Mouse (Mus musculus): ENCODE results near the gene Olfr56.
"Not testable (repeated sequence)": the region's sequence is repeated elsewhere in the genome, so short reads cannot be mapped to it uniquely, and the experiment has no call there.

The Olfr56 gene

GRCm38 (mm10) chr11:49051894-49052293 lies 73.2 kb downstream of the Olfr56 start:
- DNase-seq (ENCODE audit: low spot score in 2 of 2), result not testable (repeated sequence)

- not testable (repeated sequence) for DNase-seq (ENCODE audit: low spot score in 2 of 2)
Measured at GRCm38 (mm10) chr11:49060061-49060460, 81.4 kb downstream of the Olfr56 start.

DNA sequence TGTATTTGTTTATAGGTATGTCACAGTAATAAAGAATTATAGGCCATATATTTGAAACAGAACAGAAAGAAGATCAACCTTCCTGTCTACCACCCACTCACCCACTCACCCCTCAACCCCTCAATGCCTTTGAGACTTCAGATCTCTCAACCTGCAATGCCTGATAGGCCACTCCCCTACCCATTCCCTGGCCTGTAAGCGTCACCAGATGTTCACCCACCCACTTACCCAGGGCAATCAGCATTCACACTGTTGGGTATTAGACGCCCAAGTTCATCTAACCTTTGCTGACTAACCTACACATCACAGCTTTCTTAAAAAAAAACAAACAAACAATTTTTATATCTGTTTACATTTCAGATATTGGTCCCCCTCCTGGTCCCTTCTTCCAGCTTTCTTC lies 83.2 kb downstream of the Olfr56 start:
- not testable (repeated sequence) for DNase-seq (ENCODE audit: low spot score in 2 of 2)

DNA sequence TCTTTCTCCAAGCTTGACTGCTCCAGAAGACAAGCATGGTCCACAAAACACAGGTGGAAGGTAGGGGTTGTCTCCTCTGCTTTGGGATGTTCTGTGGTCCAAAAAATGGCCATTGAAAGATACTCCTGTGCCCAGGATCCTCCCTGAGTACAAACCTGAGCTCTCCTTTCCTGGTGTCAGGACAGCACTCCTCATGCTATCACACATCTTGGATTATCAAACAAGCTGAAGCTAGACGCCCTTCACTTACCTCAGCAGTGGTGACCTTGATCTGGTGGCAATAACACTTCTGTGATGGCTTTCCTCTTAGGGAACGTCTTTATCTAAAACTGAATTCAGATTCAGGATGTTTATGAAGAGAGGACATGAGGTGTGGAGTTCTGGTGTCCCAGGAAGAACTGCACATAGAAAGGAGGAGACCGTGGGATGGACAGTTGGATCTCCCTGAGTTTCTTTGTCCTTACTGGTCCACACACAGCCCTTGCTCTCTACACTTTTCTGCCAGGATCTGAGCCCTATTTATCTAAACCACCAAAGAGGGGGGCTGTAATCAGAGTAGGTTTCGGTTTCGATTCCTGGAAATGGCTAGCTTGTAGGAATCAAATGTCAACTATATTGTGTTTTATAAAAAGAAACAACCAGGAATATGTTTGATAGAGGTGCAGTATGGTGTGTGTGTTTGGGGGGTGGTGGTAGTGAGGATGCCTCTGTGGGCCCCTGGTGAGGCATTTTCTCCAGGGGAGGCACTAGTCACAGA lies 85.2 kb downstream of the Olfr56 start, which contains the start of gene Tgtp2:
TSS of gene Tgtp2 (minus strand) at position 494 of the 757 bp plus-strand sequence.
- DNase-seq (ENCODE audit: low spot score in 2 of 2), result not testable (repeated sequence)

DNA sequence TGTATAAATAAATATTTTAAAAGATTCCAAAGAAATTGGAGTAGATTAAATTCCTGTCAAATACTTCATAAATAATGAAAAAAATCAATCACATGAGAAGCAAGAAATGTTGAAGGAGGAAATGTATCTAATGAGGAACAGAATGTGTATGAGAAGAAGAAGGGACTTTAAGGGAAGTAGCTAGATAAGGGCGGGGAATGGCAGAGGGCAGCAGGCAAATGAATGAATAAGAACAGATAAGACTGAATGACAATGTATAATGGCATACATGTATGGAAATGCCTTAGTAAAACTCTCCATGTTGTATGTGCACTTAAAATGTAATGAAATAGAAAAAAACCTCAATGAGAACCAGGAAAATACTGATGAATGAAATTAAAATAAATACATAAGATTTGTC lies 89.7 kb downstream of the Olfr56 start:
- no peak for DNase-seq (ENCODE audit: low spot score in 2 of 2)

GRCm38 (mm10) chr11:49076001-49076757 lies 97.5 kb downstream of the Olfr56 start, which contains the start of gene Ifi47:
Gene Ifi47 (plus strand): TSS chr11:49076587.
- not testable (repeated sequence) for DNase-seq (ENCODE audit: low spot score in 2 of 2)

DNA sequence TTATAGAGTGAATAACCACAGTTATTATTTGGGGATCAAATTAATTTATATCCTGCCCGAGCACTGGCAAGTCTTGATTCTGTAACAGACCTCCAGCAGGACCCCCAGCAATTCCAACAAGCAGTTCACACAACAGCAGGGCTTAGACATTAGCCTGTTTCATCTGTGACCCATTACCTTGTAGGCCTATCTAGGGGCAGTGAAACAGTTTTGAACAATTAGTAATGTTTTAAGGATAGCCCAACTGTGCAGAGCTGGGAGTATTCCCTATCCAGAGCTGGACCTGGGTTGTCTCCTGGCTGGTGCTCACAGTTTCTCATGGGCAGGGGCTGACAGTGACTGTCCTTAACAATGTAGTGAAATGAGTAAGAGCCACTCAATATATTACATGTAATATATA lies 98.3 kb downstream of the Olfr56 start:
- DNase-seq (ENCODE audit: low spot score in 2 of 2), result no peak

- DNase-seq (ENCODE audit: low spot score in 2 of 2), result no peak
Measured at GRCm38 (mm10) chr11:49078719-49079118, 100.0 kb downstream of the Olfr56 start.

DNA sequence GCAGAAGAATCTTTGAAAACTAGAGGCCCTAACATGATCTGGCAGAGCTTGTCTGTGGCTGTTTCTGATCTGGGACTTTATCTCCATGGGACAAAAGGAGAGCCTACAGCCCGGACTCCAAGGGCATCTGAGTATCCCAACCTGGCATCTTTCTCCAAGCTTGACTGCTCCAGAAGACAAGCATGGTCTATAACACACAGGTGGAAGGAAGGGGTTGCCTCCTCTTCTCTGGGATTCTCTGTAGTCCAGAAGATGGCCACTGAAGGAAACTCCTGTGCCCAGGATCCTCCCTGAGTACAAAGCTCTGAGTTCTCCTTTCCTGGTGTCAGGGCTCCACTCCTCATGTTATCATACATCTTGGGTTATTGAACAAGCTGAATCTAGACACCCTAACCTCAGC lies 101.9 kb downstream of the Olfr56 start:
- DNase-seq (ENCODE audit: low spot score in 2 of 2), result no peak

- no peak for DNase-seq (ENCODE audit: low spot score in 2 of 2)
Measured at GRCm38 (mm10) chr11:49081356-49081755, 102.7 kb downstream of the Olfr56 start.

- DNase-seq (ENCODE audit: low spot score in 2 of 2), result no peak
Measured at GRCm38 (mm10) chr11:49081886-49082285, 103.2 kb downstream of the Olfr56 start.

- no peak for DNase-seq (ENCODE audit: low spot score in 2 of 2)
Measured at GRCm38 (mm10) chr11:49083146-49083545, 104.5 kb downstream of the Olfr56 start.

GRCm38 (mm10) chr11:49083808-49084207 lies 105.1 kb downstream of the Olfr56 start:
- no peak for DNase-seq (ENCODE audit: low spot score in 2 of 2)

- DNase-seq (ENCODE audit: low spot score in 2 of 2), result no peak
Measured at GRCm38 (mm10) chr11:49084385-49084784, 105.7 kb downstream of the Olfr56 start.

DNA sequence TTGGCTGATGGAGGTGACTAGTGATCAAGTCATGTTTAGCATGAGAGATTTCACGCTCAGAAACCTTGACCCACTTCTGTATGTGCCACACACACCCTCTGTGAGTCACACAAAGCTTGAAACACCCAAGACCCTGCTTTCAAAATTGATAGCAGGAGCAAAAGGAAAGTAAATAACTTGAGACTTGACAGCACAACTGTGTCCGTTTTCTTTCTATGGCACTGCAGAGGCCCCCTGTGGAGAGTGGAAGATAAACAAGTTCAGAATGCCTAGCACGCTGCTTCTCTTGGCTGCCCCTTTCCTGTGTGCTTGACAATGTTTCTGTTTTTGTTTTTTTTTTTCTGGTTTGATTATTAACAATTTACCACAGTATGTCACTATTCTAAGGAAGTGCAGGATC lies 106.2 kb downstream of the Olfr56 start:
- DNase-seq (ENCODE audit: low spot score in 2 of 2), result no peak

DNA sequence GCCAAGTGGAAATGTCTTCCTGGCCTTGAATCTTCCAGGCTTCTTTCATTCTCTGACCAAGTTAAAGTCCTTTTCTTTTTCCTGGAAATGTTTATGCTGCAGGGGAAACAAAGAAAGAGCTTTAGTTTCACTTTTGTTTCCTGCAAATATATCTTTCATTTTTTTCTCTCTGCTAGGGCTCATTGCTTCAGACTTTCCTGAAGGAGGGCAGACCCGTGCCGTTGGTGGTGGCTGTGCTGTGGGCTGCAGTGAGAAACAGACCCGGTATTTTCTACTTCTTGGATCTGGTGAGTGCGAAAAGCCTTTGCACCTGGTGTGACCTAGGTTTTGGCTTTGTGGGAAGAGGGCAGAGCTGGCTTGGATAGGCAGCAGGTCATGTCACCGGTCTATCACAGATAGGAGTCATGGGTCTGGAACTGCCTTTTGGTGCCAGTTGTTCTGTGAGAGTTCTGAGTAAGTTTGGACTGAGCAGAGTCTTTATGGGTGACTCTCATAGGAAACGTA lies 108.2 kb downstream of the Olfr56 start:
- DNase-seq (ENCODE audit: low spot score in 2 of 2), result no peak

DNA sequence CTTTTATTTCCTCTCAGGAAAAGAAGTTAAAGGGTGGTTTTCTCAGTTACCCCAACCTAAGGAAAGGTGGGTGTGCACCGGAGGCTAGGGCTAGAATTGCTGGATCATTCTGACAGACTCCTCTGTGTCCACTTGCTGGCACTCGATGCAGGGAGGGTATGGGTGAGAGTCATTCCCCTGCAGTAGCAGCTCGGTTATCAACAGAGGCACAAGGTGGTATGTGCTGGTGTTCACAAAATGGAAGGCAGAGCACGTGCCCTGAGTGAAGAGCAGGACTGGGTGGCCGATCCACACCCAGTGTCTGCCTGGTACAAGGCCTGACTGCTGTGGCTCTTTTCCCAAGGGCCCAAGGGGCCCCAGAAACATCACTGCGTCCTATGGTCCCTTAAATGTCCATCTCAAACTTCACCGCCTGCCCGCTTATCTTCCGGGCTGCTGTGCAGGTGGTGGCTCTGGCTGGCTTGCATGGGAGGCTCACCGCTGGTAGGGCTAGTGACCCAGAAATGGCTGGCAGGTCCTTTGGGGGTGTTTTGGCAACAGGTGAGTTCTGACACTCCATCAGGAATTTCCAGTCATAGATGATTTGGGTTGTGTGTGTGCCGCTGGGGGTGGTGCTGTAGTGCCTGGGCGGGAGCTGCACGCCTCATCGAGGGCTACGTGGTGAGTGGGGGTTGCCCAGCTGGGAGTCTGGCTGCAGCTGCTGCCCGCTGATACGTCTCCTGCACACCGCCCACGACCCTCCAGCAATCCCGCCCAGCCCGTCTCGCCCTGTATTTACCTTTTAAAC lies 109.3 kb downstream of the Olfr56 start:
- no peak for DNase-seq (ENCODE audit: low spot score in 2 of 2)

DNA sequence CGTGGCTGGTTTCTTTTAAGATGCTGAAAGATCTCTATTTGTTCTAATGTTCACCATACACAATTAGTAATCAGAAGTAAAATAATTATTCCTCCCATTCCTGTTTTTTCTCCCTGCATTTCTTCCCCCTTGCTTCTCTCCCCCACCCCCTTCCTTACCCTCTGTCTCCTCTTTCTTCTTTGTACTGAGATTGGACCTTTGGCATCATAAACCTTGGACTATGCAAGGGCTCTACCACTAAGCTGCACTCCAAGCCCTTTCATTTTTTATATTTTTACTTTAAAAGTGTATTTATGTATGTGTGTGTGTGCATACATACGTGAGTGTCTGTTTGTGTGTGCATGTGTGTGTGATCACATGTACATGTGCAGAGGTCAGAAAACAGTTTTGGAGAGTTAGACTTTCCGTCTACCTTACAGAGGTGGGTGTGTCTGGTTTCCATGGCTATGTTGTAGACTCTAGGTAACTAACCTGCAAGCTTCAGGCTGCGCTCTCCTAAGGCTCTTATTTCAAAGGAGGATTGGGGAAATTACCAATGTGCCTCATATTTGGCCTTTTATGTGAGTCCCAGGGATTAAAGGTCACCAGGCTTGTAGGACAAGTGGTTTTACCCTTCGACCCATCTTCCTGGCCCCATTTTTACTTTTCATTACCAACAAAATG lies 110.4 kb downstream of the Olfr56 start:
- DNase-seq (ENCODE audit: low spot score in 2 of 2), result no peak

- DNase-seq (ENCODE audit: low spot score in 2 of 2), result no peak
Measured at GRCm38 (mm10) chr11:49089735-49090507, 111.2 kb downstream of the Olfr56 start.

GRCm38 (mm10) chr11:49090551-49090950 lies 111.9 kb downstream of the Olfr56 start:
- no peak for DNase-seq (ENCODE audit: low spot score in 2 of 2)

GRCm38 (mm10) chr11:49091171-49091570 lies 112.5 kb downstream of the Olfr56 start:
- DNase-seq (ENCODE audit: low spot score in 2 of 2), result no peak
